8 mouse cellular contexts compared by ENCODE assay signal in genomic region chr11:120720450-120720849, GRCm38 (mm10). TPM values are rescaled to one million over a fixed set of nuclear protein-coding genes. Genes with fewer than 3 reads are reported as not detected.
A peak's percentile ranks its signal among the peaks of the same experiment; 100 is the strongest.
DNase-seq lines count a peak whose midpoint lies in the region; ATAC-seq and TF ChIP-seq lines count a peak whose summit lies in the region.

No protein-coding gene starts in this region.

- H3K36me3 ChIP-seq in E14TG2a.4 (ENCODE audit: insufficient read depth, low read length), result peaks cover 57% of the 10 kb centered on the region
- H3K36me3 ChIP-seq in forebrain, embryonic 16.5 days (ENCODE audit: control insufficient read depth, insufficient read depth), result peaks cover 5% of the 10 kb centered on the region
- peaks cover 40% of the 10 kb centered on the region for H3K36me3 ChIP-seq in lung, embryonic 14.5 days (ENCODE audit: insufficient read depth)

- H3K27me3 ChIP-seq in E14TG2a.4 (ENCODE audit: insufficient read depth, low read length), result peaks cover 40% of the 10 kb centered on the region
- no peaks in the 10 kb centered on the region for H3K27me3 ChIP-seq in forebrain, embryonic 16.5 days (replicated peaks; ENCODE audit: control insufficient read depth, insufficient read depth, low read length)
- no peaks in the 10 kb centered on the region for H3K27me3 ChIP-seq in lung, embryonic 14.5 days (ENCODE audit: insufficient read depth, low read length)

- peak; percentile 19; the same call in 1 of the 2 replicates for ATAC-seq in forebrain, embryonic 16.5 days
- peak; percentile 7; the same call in 1 of the 2 replicates for ATAC-seq in lung, embryonic 14.5 days (ENCODE audit: insufficient read depth)

- no peak for TF ChIP-seq POLR2A in olfactory bulb, adult 2 months (IDR thresholded peaks at IDR 0.05; ENCODE audit: insufficient read depth, low read depth, low read length)

- peaks cover 32% of the 10 kb centered on the region for H3K4me1 ChIP-seq in E14TG2a.4 (replicated peaks; ENCODE audit: low read depth, low read length)
- H3K4me1 ChIP-seq in forebrain, embryonic 16.5 days (replicated peaks; ENCODE audit: control insufficient read depth, insufficient read depth, low read length), result peaks cover 21% of the 10 kb centered on the region
- H3K4me1 ChIP-seq in lung, embryonic 14.5 days (ENCODE audit: insufficient read depth), result 0 out of 2 replicates have a peak, but pooled peaks cover 3% of the 10 kb centered on the region
- H3K4me1 ChIP-seq in olfactory bulb, adult 2 months (ENCODE audit: control insufficient read depth, insufficient read depth, low read length), result peaks cover 18% of the 10 kb centered on the region

- peak; percentile 87 for TF ChIP-seq CTCF in E14TG2a.4 (conservative IDR thresholded peaks at IDR 0.05; ENCODE audit: low read length)
- peak; percentile 94 for TF ChIP-seq CTCF in lung, embryonic 14.5 days (IDR thresholded peaks at IDR 0.05; ENCODE audit: low read depth)
- TF ChIP-seq CTCF in olfactory bulb, adult 2 months (IDR thresholded peaks at IDR 0.05; ENCODE audit: insufficient read depth, low read depth, low read length), result peak; percentile 66; the same call in 1 of the 2 replicates

- H3K4me2 ChIP-seq in forebrain, embryonic 16.5 days (ENCODE audit: low read length), result peak overlapping the region; percentile 98
- peak overlapping the region; percentile 99 for H3K4me2 ChIP-seq in lung, embryonic 14.5 days

- WGBS in forebrain, embryonic 16.5 days, result 9% methylated on average over 17 of the region's 17 CpGs
- 11% methylated on average over 17 of the region's 17 CpGs for WGBS in lung, embryonic 14.5 days
- 9% methylated on average over 17 of the region's 17 CpGs for WGBS in olfactory bulb, adult 2 months

- peak; percentile 90 for DNase-seq in cerebellum, adult 11 months
- DNase-seq in heart, postnatal 36 days, result peak; percentile 87 to 94
- peak; percentile 83 to 88 for DNase-seq in layer of hippocampus, adult 18-20 months (ENCODE audit: low spot score in 2 of 2)
- peak; percentile 95 for DNase-seq in lung, embryonic 14.5 days
- peak; percentile 75 to 80 for DNase-seq in thymus, adult 18-20 months

- intact Hi-C loops in heart, postnatal 36 days (cut with DNase I), result loop anchor here (1.0 to 5.0 kb wide), 3 partner anchors 28 to 187 kb away; no protein-coding TSS in a partner anchor

- H3K4me3 ChIP-seq in E14TG2a.4 (replicated peaks; ENCODE audit: low read length), result peak overlapping the region; percentile 85
- H3K4me3 ChIP-seq in forebrain, embryonic 16.5 days (replicated peaks; ENCODE audit: low read length), result peak overlapping the region; percentile 74
- H3K4me3 ChIP-seq in lung, embryonic 14.5 days (ENCODE audit: low read depth, low read length), result peak overlapping the region; percentile 61
- peak overlapping the region; percentile 66 for H3K4me3 ChIP-seq in olfactory bulb, adult 2 months (ENCODE audit: insufficient read depth, low read depth, low read length)

- no peak overlapping the region for H3K27ac ChIP-seq in forebrain, embryonic 16.5 days (ENCODE audit: low read length)
- H3K27ac ChIP-seq in lung, embryonic 14.5 days (ENCODE audit: low read depth), result no peak overlapping the region
- no peak overlapping the region for H3K27ac ChIP-seq in olfactory bulb, adult 2 months (ENCODE audit: insufficient read depth, low read depth, low read length)

- peak overlapping the region; percentile 87 for H3K9ac ChIP-seq in forebrain, embryonic 16.5 days (replicated peaks; ENCODE audit: low read depth, low read length)
- peak overlapping the region; percentile 68 for H3K9ac ChIP-seq in lung, embryonic 14.5 days

- no peaks in the 10 kb centered on the region for H3K9me3 ChIP-seq in E14TG2a.4 (ENCODE audit: low read length)
- no peaks in the 10 kb centered on the region for H3K9me3 ChIP-seq in forebrain, embryonic 16.5 days (ENCODE audit: control insufficient read depth, low read length)
- no peaks in the 10 kb centered on the region for H3K9me3 ChIP-seq in lung, embryonic 14.5 days (ENCODE audit: low read depth, low read length)

RNA-seq across cellular contexts. Expression of gene Rac3, which starts 0.8 kb away (rescaled TPM):
- 251 and 347 TPM in 2 replicates for polyA plus RNA-seq in forebrain, embryonic 16.5 days (2015; fragmentation: Nextera tagmentation; extraction: Ambion mirVana)
- 1 to 10 TPM in 1 of 2 experiments, under 1 TPM in 1; 0.36 to 1.6 TPM for total RNA-seq in heart, postnatal 36 days (2021)
- total RNA-seq in layer of hippocampus, adult 18-20 months (2021), result 10 to 100 TPM; 32.0 to 40.0 TPM
- 10.3 and 10.7 TPM in 2 replicates for polyA plus RNA-seq in lung, embryonic 14.5 days (2014; fragmentation: Nextera tagmentation; extraction: Ambion mirVana)
- not detected in 2 replicates for polyA plus RNA-seq in olfactory bulb, adult 2 months (2012; ENCODE audit: insufficient read depth, insufficient read length, low replicate concordance, missing spikeins)

RNA-seq across cellular contexts. Expression of gene Dcxr, which starts 6.6 kb away (rescaled TPM):
- polyA plus RNA-seq in forebrain, embryonic 16.5 days (2015; fragmentation: Nextera tagmentation; extraction: Ambion mirVana), result 7.6 TPM in 2 replicates
- total RNA-seq in heart, postnatal 36 days (2021), result 10 to 100 TPM in 1 of 2 experiments, 1 to 10 TPM in 1; 9.2 to 12.0 TPM
- total RNA-seq in layer of hippocampus, adult 18-20 months (2021), result 10 to 100 TPM; 12.3 to 13.6 TPM
- 27.2 and 29.7 TPM in 2 replicates for polyA plus RNA-seq in lung, embryonic 14.5 days (2014; fragmentation: Nextera tagmentation; extraction: Ambion mirVana)
- polyA plus RNA-seq in olfactory bulb, adult 2 months (2012; ENCODE audit: insufficient read depth, insufficient read length, low replicate concordance, missing spikeins), result not detected in 2 replicates

RNA-seq across cellular contexts. Expression of gene Lrrc45, which starts 6.7 kb away (rescaled TPM):
- polyA plus RNA-seq in forebrain, embryonic 16.5 days (2015; fragmentation: Nextera tagmentation; extraction: Ambion mirVana), result 91.0 and 118 TPM in 2 replicates
- 1 to 10 TPM; 5.3 to 7.0 TPM for total RNA-seq in heart, postnatal 36 days (2021)
- 10 to 100 TPM; 49.1 to 60.5 TPM for total RNA-seq in layer of hippocampus, adult 18-20 months (2021)
- polyA plus RNA-seq in lung, embryonic 14.5 days (2014; fragmentation: Nextera tagmentation; extraction: Ambion mirVana), result 44.1 and 46.1 TPM in 2 replicates
- not detected in 2 replicates for polyA plus RNA-seq in olfactory bulb, adult 2 months (2012; ENCODE audit: insufficient read depth, insufficient read length, low replicate concordance, missing spikeins)

RNA-seq across cellular contexts. Expression of gene Cenpx, which starts 6.9 kb away (rescaled TPM):
- 82.8 and 95.0 TPM in 2 replicates for polyA plus RNA-seq in forebrain, embryonic 16.5 days (2015; fragmentation: Nextera tagmentation; extraction: Ambion mirVana)
- 10 to 100 TPM; 33.1 to 38.3 TPM for total RNA-seq in heart, postnatal 36 days (2021)
- 10 to 100 TPM; 15.8 to 18.7 TPM for total RNA-seq in layer of hippocampus, adult 18-20 months (2021)
- 168 and 173 TPM in 2 replicates for polyA plus RNA-seq in lung, embryonic 14.5 days (2014; fragmentation: Nextera tagmentation; extraction: Ambion mirVana)
- polyA plus RNA-seq in olfactory bulb, adult 2 months (2012; ENCODE audit: insufficient read depth, insufficient read length, low replicate concordance, missing spikeins), result not detected in 2 replicates

RNA-seq across cellular contexts. Expression of gene Cbr2, which starts 11.5 kb away (rescaled TPM):
- 0.92 and 4.8 TPM in 2 replicates for polyA plus RNA-seq in forebrain, embryonic 16.5 days (2015; fragmentation: Nextera tagmentation; extraction: Ambion mirVana)
- 10 to 100 TPM; 14.4 to 19.7 TPM for total RNA-seq in heart, postnatal 36 days (2021)
- total RNA-seq in layer of hippocampus, adult 18-20 months (2021), result 1 to 10 TPM; 1.2 to 1.7 TPM
- polyA plus RNA-seq in lung, embryonic 14.5 days (2014; fragmentation: Nextera tagmentation; extraction: Ambion mirVana), result 14.7 and 19.6 TPM in 2 replicates
- not detected in 2 replicates for polyA plus RNA-seq in olfactory bulb, adult 2 months (2012; ENCODE audit: insufficient read depth, insufficient read length, low replicate concordance, missing spikeins)

Comparison
In these comparisons a context has a peak if more than half of its experiments do, and no peak if none do; other contexts are left out.
1. RNA of gene Rac3, which starts 0.8 kb away (polyA plus RNA-seq): 251 to 347 TPM in forebrain, embryonic 16.5 days; 10.3 to 10.7 TPM in lung, embryonic 14.5 days and not detected in olfactory bulb, adult 2 months; every median in the first group is over 10 times any median in the second.
2. RNA of gene Lrrc45, which starts 6.7 kb away (polyA plus RNA-seq): 91.0 to 118 TPM in forebrain, embryonic 16.5 days and 44.1 to 46.1 TPM in lung, embryonic 14.5 days; not detected in olfactory bulb, adult 2 months; every median in the first group is over 10 times any median in the second.
3. Peak in every context shown above with its lines, with median percentiles within 50 percentile points of each other: H3K4me3 ChIP-seq, CTCF ChIP-seq and DNase-seq.